Mouse (Mus musculus): ENCODE measurements at regions not wholly inside any gene's neighbourhood (a gene's known extent, or its start where the extent isn't known, plus 50 kb on each side); places are given as distances from the start of the nearest gene placed in this dataset.
A peak's percentile ranks its signal among the peaks of the same experiment; 100 is the strongest.

GRCm38 (mm10) chr10:26544061-26544460 lies 168.3 kb upstream of the L3mbtl3 start:
- Histone ChIP-seq H3K9me3 (no peaks in the 10 kb centered on the region), H3K27ac (no peak overlapping the region), H3K27me3 (no peaks in the 10 kb centered on the region), H3K4me3 (no peak overlapping the region), H3K4me1 (no peaks in the 10 kb centered on the region), H3K9ac (no peak overlapping the region), H3K4me2 (no peak overlapping the region), H3K36me3 (no peaks in the 10 kb centered on the region)
- ATAC-seq (ENCODE audit: borderline replicate concordance, extremely low read depth, low FRiP score, low TSS enrichment), result no peak
- 90% methylated on average over 1 of the region's 1 CpGs for WGBS

- WGBS, result 66% methylated on average over 1 of the region's 1 CpGs
Measured at GRCm38 (mm10) chr10:26544796-26545195, 169.0 kb upstream of the L3mbtl3 start.

GRCm38 (mm10) chr10:26556246-26556645 lies 180.5 kb upstream of the L3mbtl3 start:
- H3K9ac ChIP-seq, result no peak overlapping the region
- no peaks in the 10 kb centered on the region for H3K27me3 ChIP-seq
- no peak overlapping the region for H3K4me3 ChIP-seq
- H3K36me3 ChIP-seq, result no peaks in the 10 kb centered on the region
- WGBS, result 80% methylated on average over 8 of the region's 8 CpGs
- H3K27ac ChIP-seq, result no peak overlapping the region
- no peak for ATAC-seq (ENCODE audit: borderline replicate concordance, extremely low read depth, low FRiP score, low TSS enrichment)
- H3K4me1 ChIP-seq, result no peaks in the 10 kb centered on the region
- H3K9me3 ChIP-seq, result no peaks in the 10 kb centered on the region
- no peak overlapping the region for H3K4me2 ChIP-seq

More at GRCm38 (mm10) chr10:26544796-26545195, 169.0 kb upstream of the L3mbtl3 start:
- Histone ChIP-seq H3K4me1 (no peaks in the 10 kb centered on the region), H3K4me2 (no peak overlapping the region), H3K36me3 (no peaks in the 10 kb centered on the region), H3K27me3 (no peaks in the 10 kb centered on the region), H3K9me3 (no peaks in the 10 kb centered on the region), H3K9ac (no peak overlapping the region), H3K4me3 (no peak overlapping the region), H3K27ac (no peak overlapping the region)
- no peak for ATAC-seq (ENCODE audit: borderline replicate concordance, extremely low read depth, low FRiP score, low TSS enrichment)

GRCm38 (mm10) chr10:26558118-26558517 lies 182.3 kb upstream of the L3mbtl3 start:
- no peaks in the 10 kb centered on the region for H3K9me3 ChIP-seq
- no peak for ATAC-seq (ENCODE audit: borderline replicate concordance, extremely low read depth, low FRiP score, low TSS enrichment)
- H3K4me2 ChIP-seq, result no peak overlapping the region
- H3K4me1 ChIP-seq, result no peaks in the 10 kb centered on the region
- no peak overlapping the region for H3K27ac ChIP-seq
- H3K9ac ChIP-seq, result no peak overlapping the region
- no peak overlapping the region for H3K4me3 ChIP-seq
- no peaks in the 10 kb centered on the region for H3K36me3 ChIP-seq
- no peaks in the 10 kb centered on the region for H3K27me3 ChIP-seq
- 61% methylated on average over 1 of the region's 1 CpGs for WGBS

GRCm38 (mm10) chr10:26559323-26559722 lies 183.6 kb upstream of the L3mbtl3 start:
- Histone ChIP-seq H3K9me3 (no peaks in the 10 kb centered on the region), H3K36me3 (no peaks in the 10 kb centered on the region), H3K4me1 (no peaks in the 10 kb centered on the region), H3K4me3 (no peak overlapping the region), H3K4me2 (no peak overlapping the region), H3K27me3 (no peaks in the 10 kb centered on the region), H3K27ac (no peak overlapping the region), H3K9ac (no peak overlapping the region)
- ATAC-seq (ENCODE audit: borderline replicate concordance, extremely low read depth, low FRiP score, low TSS enrichment), result no peak
- 71% methylated on average over 4 of the region's 4 CpGs for WGBS

- WGBS, result 56% methylated on average over 4 of the region's 4 CpGs
- no peak for ATAC-seq (ENCODE audit: borderline replicate concordance, extremely low read depth, low FRiP score, low TSS enrichment)
Measured at GRCm38 (mm10) chr10:26560456-26560855, 184.7 kb upstream of the L3mbtl3 start.

GRCm38 (mm10) chr10:26564462-26564861 lies 188.7 kb upstream of the L3mbtl3 start:
- ATAC-seq (ENCODE audit: borderline replicate concordance, extremely low read depth, low FRiP score, low TSS enrichment), result peak; percentile 73; the same call in 1 of the 2 replicates
- Histone ChIP-seq H3K27me3 (no peaks in the 10 kb centered on the region), H3K4me1 (no peaks in the 10 kb centered on the region), H3K4me2 (peak overlapping the region; percentile 32), H3K36me3 (no peaks in the 10 kb centered on the region), H3K9ac (no peak overlapping the region), H3K27ac (no peak overlapping the region), H3K4me3 (no peak overlapping the region), H3K9me3 (no peaks in the 10 kb centered on the region)
- WGBS, result 34% methylated on average over 11 of the region's 11 CpGs

More at GRCm38 (mm10) chr10:26560456-26560855, 184.7 kb upstream of the L3mbtl3 start:
- no peaks in the 10 kb centered on the region for H3K4me1 ChIP-seq
- no peak overlapping the region for H3K4me3 ChIP-seq
- no peaks in the 10 kb centered on the region for H3K36me3 ChIP-seq
- H3K27me3 ChIP-seq, result no peaks in the 10 kb centered on the region
- H3K9ac ChIP-seq, result no peak overlapping the region
- H3K4me2 ChIP-seq, result no peak overlapping the region
- H3K27ac ChIP-seq, result no peak overlapping the region
- H3K9me3 ChIP-seq, result no peaks in the 10 kb centered on the region

- Histone ChIP-seq H3K36me3 (no peaks in the 10 kb centered on the region), H3K27ac (no peak overlapping the region), H3K27me3 (no peaks in the 10 kb centered on the region), H3K4me3 (no peak overlapping the region), H3K4me1 (no peaks in the 10 kb centered on the region), H3K9ac (no peak overlapping the region), H3K4me2 (no peak overlapping the region), H3K9me3 (no peaks in the 10 kb centered on the region)
- 56% methylated on average over 4 of the region's 4 CpGs for WGBS
- ATAC-seq (ENCODE audit: borderline replicate concordance, extremely low read depth, low FRiP score, low TSS enrichment), result no peak
Measured at GRCm38 (mm10) chr10:26567613-26568012, 185.6 kb upstream of the Arhgap18 start.

GRCm38 (mm10) chr10:26570468-26570867 lies 182.8 kb upstream of the Arhgap18 start:
- no peaks in the 10 kb centered on the region for H3K4me1 ChIP-seq
- no peak overlapping the region for H3K9ac ChIP-seq
- no peak overlapping the region for H3K4me2 ChIP-seq
- no peaks in the 10 kb centered on the region for H3K36me3 ChIP-seq
- no peaks in the 10 kb centered on the region for H3K27me3 ChIP-seq
- no peak overlapping the region for H3K4me3 ChIP-seq
- no peak overlapping the region for H3K27ac ChIP-seq
- 67% methylated on average over 5 of the region's 5 CpGs for WGBS
- ATAC-seq (ENCODE audit: borderline replicate concordance, extremely low read depth, low FRiP score, low TSS enrichment), result no peak
- H3K9me3 ChIP-seq, result no peaks in the 10 kb centered on the region

- Histone ChIP-seq H3K4me2 (no peak overlapping the region), H3K9me3 (no peaks in the 10 kb centered on the region), H3K4me1 (no peaks in the 10 kb centered on the region), H3K4me3 (no peak overlapping the region), H3K27ac (no peak overlapping the region), H3K27me3 (no peaks in the 10 kb centered on the region), H3K36me3 (no peaks in the 10 kb centered on the region), H3K9ac (no peak overlapping the region)
- no peak for ATAC-seq (ENCODE audit: borderline replicate concordance, extremely low read depth, low FRiP score, low TSS enrichment)
- WGBS, result 25% methylated on average over 1 of the region's 1 CpGs
Measured at GRCm38 (mm10) chr10:26571377-26571776, 181.8 kb upstream of the Arhgap18 start.

- Histone ChIP-seq H3K9ac (no peak overlapping the region), H3K4me2 (no peak overlapping the region), H3K4me1 (no peaks in the 10 kb centered on the region), H3K27me3 (no peaks in the 10 kb centered on the region), H3K9me3 (no peaks in the 10 kb centered on the region), H3K4me3 (no peak overlapping the region), H3K36me3 (no peaks in the 10 kb centered on the region), H3K27ac (no peak overlapping the region)
- ATAC-seq (ENCODE audit: borderline replicate concordance, extremely low read depth, low FRiP score, low TSS enrichment), result no peak
- WGBS, result 79% methylated on average over 3 of the region's 3 CpGs
Measured at GRCm38 (mm10) chr10:26576153-26576552, 177.1 kb upstream of the Arhgap18 start.

GRCm38 (mm10) chr10:26577087-26577486 lies 176.1 kb upstream of the Arhgap18 start:
- Histone ChIP-seq H3K4me1 (no peaks in the 10 kb centered on the region), H3K27me3 (no peaks in the 10 kb centered on the region), H3K4me2 (no peak overlapping the region), H3K27ac (no peak overlapping the region), H3K9ac (no peak overlapping the region), H3K4me3 (no peak overlapping the region), H3K36me3 (no peaks in the 10 kb centered on the region), H3K9me3 (no peaks in the 10 kb centered on the region)
- no peak for ATAC-seq (ENCODE audit: borderline replicate concordance, extremely low read depth, low FRiP score, low TSS enrichment)
- WGBS, result 82% methylated on average over 2 of the region's 2 CpGs

- no peaks in the 10 kb centered on the region for H3K4me1 ChIP-seq
- H3K4me3 ChIP-seq, result no peak overlapping the region
- no peaks in the 10 kb centered on the region for H3K36me3 ChIP-seq
- no peak overlapping the region for H3K27ac ChIP-seq
- no peak overlapping the region for H3K4me2 ChIP-seq
- ATAC-seq (ENCODE audit: borderline replicate concordance, extremely low read depth, low FRiP score, low TSS enrichment), result no peak
- H3K9me3 ChIP-seq, result no peaks in the 10 kb centered on the region; the same call in 1 of the 2 replicates
- no peaks in the 10 kb centered on the region for H3K27me3 ChIP-seq
- no peak overlapping the region for H3K9ac ChIP-seq
- 73% methylated on average over 2 of the region's 2 CpGs for WGBS
Measured at GRCm38 (mm10) chr10:26585106-26585505, 168.1 kb upstream of the Arhgap18 start.
